Mouse (Mus musculus) ES-E14 (cell line): ENCODE data around the gene Efna4. TPM values are rescaled to one million over a fixed set of nuclear protein-coding genes. Genes with fewer than 3 reads are reported as not detected.

Source experiments
- DNase-seq: peaks from one replicate; pipeline ENCODE4 v3.0.0-alpha.2; 2013; ENCODE audit warnings: low read depth, low spot score
- H3K27ac ChIP-seq: 2 replicates; pipeline ENCODE4 v1.5.1; 2012; ENCODE audit warnings: low read depth, mild to moderate bottlenecking, low read length, moderate library complexity, mixed read lengths; ENCODE audit not compliant: poor library complexity, insufficient read depth, severe bottlenecking
- H3K36me3 ChIP-seq: 2 replicates; pipeline ENCODE4 v1.6.1; 2012; ENCODE audit warnings: mild to moderate bottlenecking, low read length, moderate library complexity, mixed read lengths; ENCODE audit not compliant: control insufficient read depth, poor library complexity, insufficient read depth, severe bottlenecking
- H3K4me1 ChIP-seq, 2 experiments: fragments of 150-350 bp in 1 of 2; sonication (generic) in 1 of 2; 2 replicates each; pipeline ENCODE4 v1.6.1; 2012; ENCODE audit warnings: low read length in 2 of 2, mild to moderate bottlenecking in 1 of 2, mixed read lengths in 1 of 2; ENCODE audit not compliant: control insufficient read depth in 2 of 2, insufficient read depth in 2 of 2, poor library complexity in 1 of 2
- H3K4me3 ChIP-seq, 2 experiments: fragments of 150-350 bp in 1 of 2; sonication (generic) in 1 of 2; 2 replicates each; pipeline ENCODE4 v1.5.1; 2012; ENCODE audit warnings: low read length in 2 of 2, low read depth in 1 of 2, mild to moderate bottlenecking in 1 of 2, mixed read lengths in 1 of 2; ENCODE audit not compliant: insufficient read depth in 1 of 2, poor library complexity in 1 of 2, severe bottlenecking in 1 of 2
- H3K9ac ChIP-seq: 2 replicates; pipeline ENCODE4 v1.6.1; 2012; ENCODE audit warnings: low read depth, mild to moderate bottlenecking, low read length, mixed read lengths; ENCODE audit not compliant: poor library complexity, insufficient read depth, severe bottlenecking
- H3K9me3 ChIP-seq: fragments of 150-350 bp; sonication (generic); 2 replicates; pipeline ENCODE4 v1.6.1; 2012; ENCODE audit warnings: low read depth, mild to moderate bottlenecking, low read length; ENCODE audit not compliant: control insufficient read depth, insufficient read depth
- CHD2 ChIP-seq: IDR thresholded peaks from 2 replicates; pipeline ENCODE4 v1.6.1; 2014; ENCODE audit warnings: mild to moderate bottlenecking, low read depth, low read length, inconsistent platforms
- HCFC1 ChIP-seq: IDR thresholded peaks from 2 replicates; pipeline ENCODE4 v1.6.1; 2012; ENCODE audit warnings: low read length, inconsistent platforms, borderline replicate concordance; ENCODE audit not compliant: insufficient read depth
- MAFK ChIP-seq: IDR thresholded peaks from 2 replicates; pipeline ENCODE4 v1.6.1; 2014; ENCODE audit warnings: mild to moderate bottlenecking, low read depth, low read length, inconsistent platforms; ENCODE audit not compliant: insufficient read depth
- ZC3H11A ChIP-seq: IDR thresholded peaks from 2 replicates; pipeline ENCODE4 v1.6.1; 2012; ENCODE audit warnings: low read depth, mild to moderate bottlenecking, inconsistent platforms, low read length, borderline replicate concordance
- ZNF384 ChIP-seq: IDR thresholded peaks from 2 replicates; pipeline ENCODE4 v1.6.1; 2012; ENCODE audit warnings: low read depth, low read length, inconsistent platforms
- in situ Hi-C, 2 experiments: fragments of 600-800 bp; cut with MboI; formaldehyde crosslinking; loops; one replicate each; pipeline ENCODE4 v1.15.1; 2025; ENCODE audit warnings: low sequenced_read_pairs in 2 of 2, inconsistent platforms in 1 of 2; ENCODE audit not compliant: unreplicated experiment in 2 of 2
- total RNA-seq: library from RNA; depleted of rRNA; stranded (reverse); fragments of 300-350 nt; gene quantifications from 2 replicates; pipeline ENCODE4 v1.2.3, GENCODE M21; 2012

Efna4 gene
- total RNA-seq, 1 experiment, result 24.0 TPM

DNA sequence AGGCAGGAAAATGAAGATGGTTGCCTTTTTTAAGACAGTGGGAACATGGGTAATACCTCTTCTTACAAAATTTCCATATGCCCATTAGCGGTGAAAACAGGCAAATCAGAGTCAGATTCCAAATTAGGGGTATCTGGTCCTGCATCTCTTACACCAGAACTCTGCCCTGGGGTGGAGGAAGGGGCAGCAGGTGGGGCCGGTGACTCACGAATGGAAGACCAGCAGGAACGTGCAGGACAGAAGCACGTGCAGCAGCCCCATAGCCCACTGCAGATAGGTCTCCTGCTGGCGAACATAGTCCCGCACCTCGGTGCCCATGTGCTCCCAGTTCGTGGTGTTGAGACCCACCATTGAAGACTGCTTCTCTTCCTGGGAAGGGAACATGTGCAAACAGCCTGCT is 18.2 kb upstream of the Efna4 start:
- in situ Hi-C loops, result no loop called here
- Histone ChIP-seq H3K9ac (no peak overlapping the region), H3K9me3 (no peaks in the 10 kb centered on the region), H3K27ac (no peak overlapping the region), H3K4me1 (peaks cover 0 to 10% of the 10 kb centered on the region in 2 experiments; a peak in 1 of 4 replicates), H3K36me3 (no peaks in the 10 kb centered on the region), H3K4me3 (no peak overlapping the region)
- DNase-seq, result no peak
- no peak for TF ChIP-seq CHD2
- TF ChIP-seq MAFK, result no peak
- no peak for TF ChIP-seq ZC3H11A
- TF ChIP-seq ZNF384, result no peak
- TF ChIP-seq HCFC1, result no peak

DNA sequence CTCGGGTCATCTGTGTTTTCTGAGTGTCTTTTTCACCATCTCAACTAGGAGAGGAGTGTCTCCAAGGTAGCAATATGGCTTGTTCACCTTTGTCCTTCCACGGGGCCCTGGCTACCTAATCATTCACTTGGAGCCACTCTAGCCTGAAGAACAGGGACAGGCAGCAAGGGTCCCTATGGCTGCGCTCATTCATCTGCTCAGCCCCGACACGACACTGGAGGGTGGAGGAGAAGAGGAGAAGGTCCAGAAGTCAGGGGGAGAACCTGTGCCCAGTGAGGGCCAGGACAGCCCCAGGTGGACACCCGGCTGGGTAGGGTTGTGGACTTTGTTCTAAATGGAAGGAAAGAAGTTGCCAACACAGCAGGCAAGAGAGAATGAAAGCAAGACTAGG is 17.7 kb upstream of the Efna4 start:
- H3K9ac ChIP-seq, result no peak overlapping the region
- no peak for TF ChIP-seq MAFK
- TF ChIP-seq ZC3H11A, result no peak
- no peak for TF ChIP-seq CHD2
- no peak for TF ChIP-seq HCFC1
- no peak for TF ChIP-seq ZNF384

DNA sequence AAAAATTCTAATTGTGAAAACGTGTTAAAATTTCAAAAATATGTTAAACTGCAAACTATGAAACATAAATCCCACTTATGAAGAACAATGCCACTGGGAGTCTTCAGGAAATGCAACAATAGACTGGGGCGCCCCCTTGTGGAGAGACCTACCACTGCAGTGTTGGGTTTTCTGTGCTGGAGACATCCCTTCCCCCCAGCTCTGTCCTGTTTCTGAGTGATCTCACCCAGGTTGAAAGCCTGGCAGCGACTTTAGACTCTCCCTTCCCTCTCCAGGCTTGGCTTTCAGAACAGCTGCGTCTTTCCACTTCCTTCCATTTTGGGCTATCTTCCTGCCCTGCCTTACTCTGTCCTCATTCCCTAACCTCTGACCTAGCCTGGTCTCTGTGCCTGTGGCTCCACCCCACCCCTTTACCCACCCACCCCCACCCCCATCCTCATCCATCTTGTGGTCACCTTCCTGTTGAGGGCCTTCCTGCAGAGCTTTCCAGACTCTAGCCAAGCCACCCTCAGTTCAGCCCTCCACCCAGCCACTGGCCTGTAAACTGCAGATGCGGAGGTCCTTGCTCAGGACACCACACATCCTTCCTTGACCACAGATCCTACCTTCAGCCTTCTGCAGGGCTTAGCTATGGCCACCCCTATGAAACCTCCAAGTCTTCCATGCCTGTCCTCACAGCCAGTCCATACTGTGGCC is 17.1 kb upstream of the Efna4 start:
- no peak overlapping the region for H3K9ac ChIP-seq
- H3K36me3 ChIP-seq, result no peaks in the 10 kb centered on the region
- no peak for DNase-seq
- no peak overlapping the region for H3K27ac ChIP-seq
- H3K4me3 ChIP-seq, result no peak overlapping the region
- H3K4me1 ChIP-seq, result peaks cover 2 to 10% of the 10 kb centered on the region in 2 experiments; a peak in 1 of 4 replicates
- in situ Hi-C loops, result no loop called here
- H3K9me3 ChIP-seq, result no peaks in the 10 kb centered on the region
- TF ChIP-seq CHD2 (0 out of 2 replicates have a peak, but pooled peaks have one; percentile 28), ZC3H11A (no peak)

More for the DNA sequence above, 17.7 kb upstream of the Efna4 start:
- no peaks in the 10 kb centered on the region for H3K36me3 ChIP-seq
- no peak for DNase-seq
- no peak overlapping the region for H3K27ac ChIP-seq
- in situ Hi-C loops, result no loop called here
- no peaks in the 10 kb centered on the region for H3K9me3 ChIP-seq
- H3K4me3 ChIP-seq, result no peak overlapping the region
- H3K4me1 ChIP-seq, result peaks cover 2 to 10% of the 10 kb centered on the region in 2 experiments; a peak in 1 of 4 replicates

DNA sequence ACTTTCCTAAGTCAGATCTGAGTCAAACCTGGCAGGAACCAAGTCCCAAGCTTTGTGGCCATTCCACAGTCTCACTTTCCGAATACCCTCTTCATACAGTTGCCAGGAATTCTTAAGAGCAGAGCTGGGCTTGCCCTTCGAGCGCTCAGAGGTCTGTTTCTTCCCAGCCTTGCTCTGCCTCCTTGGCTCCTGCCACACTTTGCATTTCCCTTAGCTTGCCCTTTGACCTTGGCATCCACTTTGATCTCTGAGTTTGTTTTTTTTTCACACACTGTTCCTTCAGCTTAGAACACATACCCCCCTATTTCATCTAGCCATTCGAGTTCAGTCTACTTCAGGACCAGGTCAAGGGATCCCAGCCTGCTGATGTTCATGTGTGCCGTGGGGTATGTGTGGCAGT is 13.4 kb upstream of the Efna4 start:
- no peaks in the 10 kb centered on the region for H3K9me3 ChIP-seq
- no peak for DNase-seq
- in situ Hi-C loops, result no loop called here
- no peak overlapping the region for H3K4me3 ChIP-seq
- no peak overlapping the region for H3K27ac ChIP-seq
- H3K36me3 ChIP-seq, result no peaks in the 10 kb centered on the region
- H3K9ac ChIP-seq, result no peak overlapping the region
- peaks cover 4 to 11% of the 10 kb centered on the region in 2 experiments; a peak in 1 of 4 replicates for H3K4me1 ChIP-seq
- TF ChIP-seq HCFC1 (no peak), CHD2 (no peak), ZC3H11A (no peak), MAFK (no peak), ZNF384 (no peak)
